Mouse (Mus musculus) heart, adult 9 months (tissue): ENCODE data around the gene Col12a1.

Experiments used
- DNase-seq, 2 experiments: peaks; one replicate each; pipeline ENCODE4 v3.0.0; 2022; ENCODE audit warnings: low spot score in 2 of 2

Col12a1 gene

DNA sequence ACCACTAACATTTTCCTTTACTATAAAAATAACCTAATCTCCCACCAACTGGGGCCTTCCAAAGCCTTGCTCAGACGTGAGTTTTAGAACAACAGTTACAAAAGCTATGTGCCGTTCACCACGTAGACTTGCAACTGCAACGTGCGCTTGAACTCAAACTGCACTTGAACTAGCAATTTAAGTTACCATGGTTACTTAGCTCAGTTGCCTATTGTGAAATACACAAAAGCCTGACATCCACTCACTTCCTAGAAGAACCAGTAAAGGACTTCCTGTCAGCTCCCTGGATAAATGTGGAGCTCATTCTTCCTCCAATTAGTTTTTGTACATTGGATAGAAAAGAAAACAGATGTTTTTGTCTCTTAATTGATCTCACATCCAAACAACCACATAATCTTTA, 112.9 kb downstream of the Col12a1 start:
- DNase-seq: no peak

DNA sequence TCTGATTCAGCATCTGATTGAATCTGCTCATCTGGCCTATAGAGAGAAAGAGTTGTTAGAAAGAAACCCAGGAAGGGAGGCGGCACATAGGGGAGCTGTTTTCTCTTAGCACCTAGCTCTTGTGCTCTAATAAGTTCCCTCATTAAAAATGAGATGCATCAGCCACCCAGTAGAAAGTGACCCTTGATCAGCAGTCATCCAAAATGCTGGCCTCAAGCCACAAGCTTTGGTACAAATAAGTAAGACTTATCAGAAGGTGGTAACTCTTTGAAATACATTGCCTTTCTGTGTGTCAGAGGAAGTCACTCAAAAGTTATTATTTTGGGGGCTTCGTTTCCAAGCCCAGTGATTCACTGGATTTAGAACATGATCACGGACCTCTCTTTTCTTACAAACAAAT, 114.1 kb downstream of the Col12a1 start:
- DNase-seq: no peak

DNA sequence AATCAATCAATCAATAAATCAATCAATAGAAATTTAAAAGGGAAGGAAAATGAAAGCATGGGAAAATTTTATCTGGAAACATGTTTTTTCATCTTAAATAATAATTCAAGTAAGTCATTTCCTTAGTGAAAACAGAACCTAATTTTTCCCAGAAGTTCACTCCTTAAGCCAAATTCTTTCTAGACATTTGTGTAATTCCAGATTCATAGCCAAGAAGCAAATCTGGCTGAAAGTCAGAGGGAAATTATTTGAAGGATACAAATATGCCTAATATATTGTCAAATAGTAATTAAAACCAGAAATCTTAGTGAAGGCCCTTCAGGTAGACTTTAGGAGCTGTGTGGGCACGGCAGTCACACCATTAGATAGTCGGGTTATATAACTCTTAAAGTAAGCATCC, 115.2 kb downstream of the Col12a1 start:
- no peak for DNase-seq

DNA sequence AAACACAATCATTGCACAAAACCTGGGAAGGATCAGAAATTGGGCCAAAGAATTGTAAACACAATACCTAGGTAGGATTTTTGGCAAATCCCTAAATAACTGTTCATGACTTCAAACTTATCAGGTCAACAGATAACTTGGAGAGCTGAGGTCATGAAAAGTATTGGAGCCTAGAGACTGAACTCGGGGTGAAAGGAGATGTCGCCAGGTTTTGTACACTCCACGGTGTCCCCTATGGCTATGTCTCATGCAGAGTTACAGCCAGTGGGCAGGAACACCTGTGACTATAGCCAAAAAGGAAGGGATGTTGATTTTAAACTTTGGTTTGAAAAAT, 118.4 kb downstream of the Col12a1 start:
- DNase-seq: no peak

DNA sequence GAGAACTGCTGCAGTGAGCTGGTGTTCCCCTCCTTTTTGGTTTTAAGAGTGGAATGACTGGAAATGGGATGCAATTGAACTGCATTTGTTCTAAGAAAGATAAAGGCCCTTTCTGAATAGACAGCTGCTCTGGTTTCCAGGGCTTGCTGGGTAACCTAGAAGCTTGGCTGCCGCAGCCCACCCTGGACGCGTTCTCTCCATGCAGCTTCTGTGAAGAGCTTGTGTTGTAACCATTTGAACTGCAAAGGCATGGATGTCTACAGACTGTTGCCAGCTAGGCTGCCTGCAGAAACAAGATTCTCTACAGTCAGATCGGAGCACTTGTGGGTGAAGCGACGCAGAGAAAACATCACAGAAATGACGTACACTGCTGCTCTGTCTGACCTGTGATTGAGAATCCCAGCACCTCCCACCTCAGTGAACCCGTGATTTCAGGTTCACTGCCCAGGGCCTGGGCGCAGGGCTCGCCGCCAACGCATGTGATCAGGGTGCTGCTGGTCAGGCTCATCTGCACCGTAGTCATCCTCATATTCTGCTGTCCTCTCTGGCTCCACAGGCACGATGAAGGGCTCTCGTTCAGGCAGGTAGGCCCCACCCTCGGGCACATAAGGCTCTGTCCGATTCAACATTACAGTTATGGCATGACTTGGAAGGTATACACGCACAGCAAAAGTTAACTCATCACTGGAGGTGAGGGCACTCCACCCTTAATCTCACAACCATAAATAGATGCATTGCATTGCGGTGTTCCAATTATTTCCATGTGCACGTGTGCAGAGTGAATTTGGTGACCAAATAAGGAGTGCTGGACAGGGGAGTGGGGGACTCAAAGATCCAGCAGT, 119.0 kb downstream of the Col12a1 start:
- DNase-seq: no peak

DNA sequence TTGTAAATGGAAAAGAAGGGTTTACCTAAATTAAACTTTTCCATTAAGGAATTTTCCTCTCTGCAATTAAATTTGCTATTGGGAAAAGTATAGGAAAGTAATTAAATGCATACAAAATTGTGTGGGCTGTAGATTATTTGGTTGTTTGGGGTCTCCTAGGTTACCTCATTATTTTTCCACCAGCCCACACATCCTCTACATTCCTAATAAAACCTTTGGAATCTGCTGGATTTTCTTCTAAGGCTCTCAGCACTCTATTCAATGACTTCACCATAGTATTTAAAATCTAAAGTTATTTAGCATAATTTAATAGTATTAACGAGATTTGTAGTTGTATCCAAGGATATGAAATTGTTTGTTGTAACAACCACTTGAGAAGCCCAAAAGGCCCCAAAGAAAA, 120.1 kb downstream of the Col12a1 start:
- no peak for DNase-seq

DNA sequence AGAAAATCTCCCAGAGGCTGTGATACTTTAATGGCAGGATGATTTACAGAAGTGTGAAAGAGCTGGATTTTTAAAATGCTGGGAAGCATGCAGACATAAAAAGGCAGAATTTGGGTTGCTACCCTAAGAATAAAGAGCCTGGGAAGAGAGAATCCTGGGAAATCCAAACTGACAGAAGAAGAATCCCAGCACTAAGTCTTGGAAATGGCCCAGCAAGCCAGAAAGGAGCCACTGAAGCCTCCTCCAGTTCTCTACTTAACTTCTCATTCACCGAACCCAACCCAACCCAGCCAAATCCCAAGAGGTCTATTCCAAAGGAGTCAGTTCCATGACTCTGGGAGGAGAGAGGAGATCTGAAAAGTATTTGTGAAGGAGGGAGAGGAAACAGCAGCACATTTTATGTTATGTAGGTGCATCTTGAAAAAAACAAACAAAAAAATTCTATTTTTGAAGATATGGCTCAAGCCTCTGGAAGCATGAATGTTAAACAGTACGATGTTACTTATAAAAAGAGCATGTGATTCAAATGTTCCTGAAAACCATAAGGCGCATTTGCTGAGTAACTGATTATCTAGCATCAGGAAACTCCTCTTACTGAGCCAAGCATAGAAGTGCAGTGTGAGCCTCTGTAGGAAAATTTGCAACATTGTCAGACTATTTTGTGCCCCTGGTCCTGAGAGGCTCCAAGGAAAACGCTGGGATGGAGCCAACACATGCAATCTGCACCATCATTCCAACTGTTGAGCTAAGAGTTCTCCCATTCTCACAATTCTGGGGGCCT, 132.0 kb downstream of the Col12a1 start:
- DNase-seq: no peak

DNA sequence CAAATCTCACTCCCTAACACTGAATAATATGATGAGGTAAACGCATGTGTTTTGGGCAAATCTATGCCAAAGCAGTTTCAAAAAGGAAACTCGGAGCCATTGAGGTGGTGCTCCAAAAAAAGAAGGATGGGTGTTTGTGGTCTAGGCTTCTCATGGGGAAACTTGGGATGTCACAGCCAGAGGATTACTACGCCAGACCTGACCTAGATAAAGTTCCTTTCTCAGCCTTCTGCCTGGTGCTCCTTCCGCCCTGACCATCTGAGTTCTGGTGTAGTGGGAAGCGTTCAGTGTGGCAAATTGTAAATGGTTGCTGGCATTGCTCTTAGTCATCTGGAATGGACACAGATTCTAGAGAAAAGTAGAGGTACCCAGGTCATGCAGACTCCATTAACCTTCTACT, 151.8 kb downstream of the Col12a1 start:
- no peak for DNase-seq

DNA sequence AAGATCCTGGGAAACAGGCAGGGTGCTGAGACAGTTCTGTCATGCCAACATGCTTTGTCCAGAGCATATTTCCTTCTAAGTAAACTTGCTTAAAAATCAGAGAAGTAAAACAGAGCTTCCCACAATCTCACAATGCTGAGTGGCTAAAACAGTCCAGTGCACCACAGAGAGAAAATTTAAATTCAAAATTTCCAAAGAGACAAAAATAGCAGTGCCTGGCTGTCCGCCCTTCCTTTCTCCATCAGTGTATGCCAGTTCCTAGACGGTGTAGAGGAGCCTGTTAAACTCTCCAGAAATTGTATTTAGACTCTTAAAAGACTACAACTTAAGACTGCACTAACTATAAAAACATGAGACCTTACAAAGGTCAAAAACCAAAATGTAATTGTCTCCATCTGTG, 165.3 kb downstream of the Col12a1 start:
- DNase-seq: no peak
